Mouse (Mus musculus) kidney, adult 11 months (tissue): Measurements from ENCODE around the gene Gpd2.

Experiments used
- DNase-seq: peaks from one replicate; pipeline ENCODE4 v3.0.0; 2022

The Gpd2 gene

DNA sequence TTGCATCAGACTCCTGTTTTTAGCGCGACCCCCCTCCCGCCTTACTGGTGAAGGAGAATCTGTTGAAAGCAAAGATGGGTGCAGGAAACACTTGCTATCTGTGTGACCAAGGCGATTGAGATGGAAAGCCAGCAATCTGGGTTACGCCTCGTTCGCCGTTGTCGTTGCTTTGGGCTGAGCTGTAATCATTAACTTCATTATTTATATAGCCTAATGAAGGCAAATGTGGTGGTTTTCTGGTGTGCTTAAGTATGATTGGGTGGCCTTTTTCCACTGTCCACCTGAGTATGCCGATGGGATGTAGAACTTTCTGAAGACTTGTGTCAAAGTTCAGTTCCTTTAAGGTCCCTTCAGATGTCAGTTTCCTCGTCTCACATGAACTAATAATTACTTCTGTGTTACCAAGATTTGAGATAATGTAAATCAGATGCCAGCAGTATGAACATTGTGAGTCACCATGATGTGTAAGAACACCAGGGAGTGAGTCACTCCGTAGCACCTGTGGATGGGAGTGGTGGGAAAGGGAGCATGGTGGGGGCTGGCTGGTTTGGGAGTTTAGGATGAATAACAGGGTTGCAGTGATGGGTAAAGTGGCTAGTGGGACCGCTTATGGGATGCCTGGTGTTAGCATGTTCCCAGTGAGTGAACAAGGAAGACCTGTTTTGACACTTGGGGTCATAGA, 14.3 kb downstream of the Gpd2 start:
- DNase-seq: no peak

DNA sequence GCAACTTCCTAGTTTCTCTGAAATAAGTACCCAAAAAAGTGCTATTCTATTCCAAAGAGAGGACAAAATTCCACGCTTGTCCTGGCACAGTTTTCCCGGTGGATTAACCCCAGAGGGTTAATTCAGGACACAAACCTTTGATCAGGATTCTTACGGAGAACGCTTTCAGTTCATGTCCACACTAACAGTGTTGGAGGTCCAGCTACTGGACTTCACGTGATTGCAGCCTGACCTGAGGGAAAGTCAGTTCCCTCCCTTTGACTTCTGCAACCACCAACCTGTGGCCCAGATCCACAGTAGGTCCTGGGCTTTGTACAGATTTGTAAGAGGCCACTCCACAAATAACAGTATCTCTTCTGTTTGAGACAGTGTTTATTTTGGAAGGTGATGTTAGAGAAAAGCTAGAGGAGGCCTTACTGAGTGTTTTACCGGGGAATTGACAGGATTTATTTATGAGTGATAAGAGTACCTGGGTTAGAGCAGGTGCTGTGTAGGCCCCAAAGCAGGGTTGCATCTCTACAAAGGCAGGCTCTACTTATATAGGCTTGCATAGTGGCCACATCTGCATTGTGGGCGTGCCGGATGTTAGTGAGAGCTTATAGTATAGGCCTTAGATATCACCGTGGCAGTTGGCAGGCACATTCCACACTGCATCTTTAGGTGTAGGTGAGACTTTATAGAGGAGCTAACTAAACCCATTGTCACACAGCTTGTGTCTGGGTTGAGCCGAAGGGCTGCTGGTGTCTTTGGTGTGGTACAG, 15.3 kb downstream of the Gpd2 start:
- DNase-seq: peak; percentile 85

DNA sequence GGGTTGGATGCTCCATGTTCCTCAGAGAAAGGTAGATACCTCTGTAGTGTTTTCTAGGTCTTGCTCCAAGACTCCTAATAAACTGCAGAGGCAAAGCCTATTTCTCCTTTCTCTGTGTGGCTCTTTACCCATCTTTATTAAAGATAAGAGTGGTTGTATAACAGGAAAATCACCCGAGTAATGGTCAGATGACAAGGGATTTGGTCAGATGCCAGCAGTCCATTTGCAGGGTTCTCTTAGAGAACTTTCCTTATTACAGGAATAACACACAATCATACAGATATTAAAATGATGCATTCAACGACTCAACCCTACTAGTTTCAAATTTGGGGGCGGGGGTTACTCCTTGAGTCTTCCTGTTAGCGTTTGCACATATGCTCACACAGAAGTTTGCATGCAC, 16.8 kb downstream of the Gpd2 start:
- no peak for DNase-seq

DNA sequence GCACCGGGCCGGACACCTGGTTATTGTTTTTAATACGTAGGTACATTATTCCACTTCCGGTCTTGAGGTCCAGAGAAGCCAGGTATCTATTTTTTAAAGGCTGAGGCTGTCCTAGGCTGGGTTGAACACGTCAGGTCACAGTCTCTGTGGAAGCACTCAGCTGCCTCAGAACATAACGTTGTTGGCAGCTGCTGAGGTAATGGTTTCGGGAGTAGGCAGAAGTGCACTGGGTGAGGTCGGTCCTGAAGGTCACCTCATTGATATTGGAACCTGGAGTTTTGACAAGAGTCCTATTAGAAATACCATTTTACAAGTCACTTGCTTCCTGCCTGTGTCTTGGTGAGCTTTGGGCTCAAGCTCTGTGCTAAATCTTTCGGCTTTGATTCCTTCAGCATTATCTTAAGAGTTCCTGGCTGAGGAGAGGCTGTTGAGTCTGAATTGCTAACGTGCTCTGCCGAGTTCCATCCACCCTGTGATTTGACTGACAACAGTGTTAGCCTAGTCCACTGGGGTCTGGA, 17.8 kb downstream of the Gpd2 start:
- no peak for DNase-seq

DNA sequence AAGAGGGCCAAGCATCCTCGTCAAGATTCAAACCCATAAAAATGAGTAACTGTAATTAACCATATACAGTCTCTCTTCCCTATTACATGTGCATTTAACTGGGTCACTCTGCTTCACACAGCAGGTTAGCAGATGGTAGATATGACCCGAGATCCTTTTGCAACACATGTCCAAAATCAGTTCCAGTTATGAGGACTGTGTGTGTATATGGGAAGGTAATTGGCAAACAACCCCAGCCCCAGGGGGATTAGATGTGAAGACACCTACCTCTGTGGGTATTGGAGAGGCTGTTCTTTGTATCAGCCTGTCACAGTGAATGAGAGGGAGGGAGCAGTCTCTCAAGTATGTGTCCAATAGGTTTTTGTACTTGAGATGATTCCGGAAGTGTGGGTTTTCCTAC, 18.4 kb downstream of the Gpd2 start:
- DNase-seq: no peak

DNA sequence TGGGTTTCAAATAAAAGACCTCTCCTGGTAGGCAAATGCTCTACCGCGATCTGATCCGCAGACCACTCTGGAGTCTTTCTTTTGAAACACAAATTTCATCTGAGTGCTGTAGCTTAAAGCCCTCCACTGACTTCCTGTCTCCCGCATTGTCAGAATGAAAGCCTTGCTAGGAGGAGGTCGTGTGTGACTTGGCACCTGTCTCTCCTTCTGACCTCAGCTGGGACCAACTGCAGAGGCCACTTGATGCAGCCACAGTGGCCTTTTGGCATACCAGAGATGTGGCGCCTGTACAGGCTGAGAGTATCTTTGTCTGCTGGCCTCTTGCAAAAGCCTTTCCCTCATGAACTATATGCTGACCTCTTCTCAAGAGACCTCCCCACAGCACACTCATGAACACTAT, 19.0 kb downstream of the Gpd2 start:
- no peak for DNase-seq

DNA sequence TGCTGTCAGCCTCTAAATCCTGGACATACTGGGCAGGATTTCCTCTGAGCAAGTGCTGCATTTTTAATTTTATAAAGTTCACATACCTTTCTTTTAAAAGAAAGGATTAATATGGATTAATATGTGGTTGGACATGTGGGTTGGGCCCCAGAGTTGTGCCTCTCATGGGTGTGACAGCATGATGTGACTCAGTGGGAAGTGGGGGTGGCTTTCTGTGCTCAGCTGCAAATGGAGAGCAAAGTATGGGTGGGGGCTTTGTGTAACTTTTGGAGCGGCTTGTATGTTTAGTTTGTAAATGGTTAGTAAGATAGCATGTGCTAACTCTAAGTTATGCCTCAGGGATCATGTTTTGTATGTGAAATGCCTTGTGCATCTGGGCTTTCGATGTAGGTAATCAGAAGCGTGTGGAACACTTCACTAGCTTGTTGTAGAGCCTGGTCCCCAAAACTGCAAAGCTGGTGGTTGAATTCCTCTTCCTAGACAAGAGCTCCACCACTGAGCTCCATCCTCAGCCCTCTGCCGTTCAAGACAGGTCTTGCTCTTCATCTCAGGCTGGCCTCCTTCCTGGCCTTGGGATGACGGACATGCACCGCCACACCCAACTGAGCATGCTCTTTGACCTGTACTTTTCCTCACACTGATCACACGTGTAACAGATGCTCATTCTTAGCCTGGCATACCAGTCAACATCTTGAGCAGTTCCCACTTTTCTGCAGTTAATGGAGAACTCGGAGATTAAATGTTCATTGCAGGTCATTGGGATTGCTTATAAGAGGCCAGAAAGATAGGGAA, 24.0 kb downstream of the Gpd2 start:
- peak; percentile 62 for DNase-seq

DNA sequence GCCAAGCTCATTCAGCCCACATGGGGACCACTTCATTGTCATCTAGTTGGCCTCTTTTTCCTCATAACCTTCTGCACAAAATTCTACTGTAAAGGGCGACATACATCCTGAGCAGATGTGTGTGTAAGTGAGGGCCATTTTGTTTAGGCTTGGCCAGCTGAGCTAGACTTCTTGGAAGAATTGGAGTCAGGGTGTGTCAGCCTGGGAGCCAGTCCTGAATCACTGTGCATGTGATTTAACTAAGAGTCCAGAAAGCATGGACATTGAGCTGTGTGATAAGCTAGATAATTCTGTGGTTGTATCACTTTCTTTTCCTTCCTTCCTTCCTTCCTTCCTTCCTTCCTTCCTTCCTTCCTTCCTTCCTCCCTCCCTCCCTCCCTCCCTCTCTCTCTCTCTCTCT, 26.0 kb downstream of the Gpd2 start:
- DNase-seq: no peak

DNA sequence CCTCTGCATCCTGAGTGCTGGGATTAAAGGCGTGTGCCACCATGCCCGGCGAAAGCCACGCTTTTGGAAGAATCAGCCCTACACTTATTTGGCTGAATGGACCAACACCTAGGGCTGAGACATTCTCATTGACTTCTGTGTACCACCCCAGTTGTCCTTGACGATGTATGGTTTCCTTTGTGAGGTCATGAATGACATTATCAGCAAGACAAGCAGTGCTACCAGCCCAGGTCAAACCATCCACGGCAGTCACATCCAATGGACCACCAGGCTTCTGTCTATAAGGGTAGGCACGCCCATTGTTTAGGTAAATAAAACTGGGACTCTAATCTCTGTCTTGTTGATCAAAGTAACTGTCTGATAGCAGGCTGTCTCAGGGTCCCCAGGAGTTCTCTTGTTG, 27.5 kb downstream of the Gpd2 start:
- DNase-seq: no peak

DNA sequence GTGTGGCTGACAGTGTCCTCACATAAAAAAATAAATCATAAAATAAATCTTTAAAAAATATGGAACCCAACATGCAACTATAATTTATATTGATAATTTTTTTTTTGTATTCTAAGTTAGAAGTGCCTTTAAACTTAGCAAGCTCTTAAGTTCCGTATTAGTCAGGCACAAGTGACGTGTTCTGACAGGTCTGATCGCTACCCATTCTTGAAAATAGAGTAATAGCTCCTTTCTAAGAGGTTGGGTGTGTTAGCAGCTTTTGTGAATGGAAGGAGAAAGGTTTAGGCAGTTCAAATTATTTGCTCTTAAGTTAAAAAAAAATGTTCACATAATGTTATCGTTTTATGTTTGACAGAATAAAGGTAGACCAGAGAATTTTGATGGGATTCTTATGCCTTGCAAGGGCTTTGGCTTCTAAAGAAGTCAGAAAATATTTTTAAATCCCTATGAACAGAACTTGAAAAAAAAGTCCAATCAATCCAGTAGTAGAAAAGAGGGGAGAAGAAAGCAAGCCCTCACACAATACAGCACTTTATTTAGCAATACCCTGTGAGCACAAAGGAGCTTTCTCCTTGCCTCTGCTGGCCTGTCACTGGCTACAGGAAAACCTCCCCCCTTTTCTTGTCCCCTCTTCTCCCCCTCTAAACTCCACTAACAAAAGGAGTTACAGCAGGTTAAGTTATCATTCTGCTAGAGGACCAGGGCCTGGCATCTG, 29.4 kb downstream of the Gpd2 start:
- DNase-seq: no peak

DNA sequence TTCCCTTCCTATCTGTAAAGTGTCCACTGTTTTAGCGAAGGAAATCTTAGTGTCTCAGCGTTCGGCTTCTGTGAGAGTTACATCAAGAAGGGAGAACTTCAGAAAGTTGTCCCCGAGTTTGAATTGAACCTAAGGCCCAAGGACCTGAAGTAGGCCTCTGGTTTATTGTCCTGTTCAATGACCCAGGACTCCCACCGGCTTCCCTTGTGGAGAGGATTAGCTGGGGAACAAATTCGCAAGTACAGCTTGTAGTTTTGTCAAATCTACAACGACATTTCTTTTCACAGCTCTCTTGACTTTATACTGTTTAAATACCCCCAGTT, 29.9 kb downstream of the Gpd2 start:
- DNase-seq: no peak

DNA sequence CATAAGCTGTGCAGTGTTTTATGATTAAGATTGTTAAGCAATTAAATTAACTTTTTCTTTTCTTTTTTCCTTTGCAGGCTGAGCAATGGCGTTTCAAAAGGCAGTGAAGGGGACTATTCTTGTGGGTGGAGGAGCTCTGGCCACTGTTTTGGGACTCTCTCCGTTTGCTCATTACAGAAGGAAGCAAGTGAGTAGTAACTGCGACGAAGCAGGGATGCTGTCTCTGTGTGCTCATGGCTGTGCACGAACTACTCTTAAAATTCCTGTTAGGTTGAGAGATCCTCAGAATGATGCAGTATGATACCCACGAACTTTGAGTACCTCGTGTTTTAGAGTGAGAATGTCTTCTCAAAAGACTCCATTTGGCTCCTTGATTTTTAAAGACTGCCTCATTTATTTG, 30.5 kb downstream of the Gpd2 start:
- no peak for DNase-seq

DNA sequence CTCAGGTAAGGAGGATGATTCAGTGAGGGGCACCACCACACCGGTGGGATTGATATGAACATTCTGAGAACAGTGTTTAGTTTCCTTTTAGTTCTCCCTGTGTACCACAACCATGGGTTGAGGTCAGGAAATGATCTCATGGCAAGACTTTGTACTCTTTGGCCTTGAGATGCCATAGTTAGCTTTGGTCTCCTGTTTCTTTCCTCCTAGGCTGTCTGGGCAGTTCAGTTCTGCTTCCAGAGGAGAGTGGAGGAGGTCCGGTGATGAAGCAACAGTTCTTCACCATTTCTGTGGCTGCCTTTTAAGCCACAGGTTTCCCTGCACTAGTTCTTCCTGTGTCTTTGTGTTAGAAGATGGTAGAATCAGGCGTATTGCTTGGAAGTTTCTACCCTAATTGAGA, 31.4 kb downstream of the Gpd2 start:
- DNase-seq: no peak

DNA sequence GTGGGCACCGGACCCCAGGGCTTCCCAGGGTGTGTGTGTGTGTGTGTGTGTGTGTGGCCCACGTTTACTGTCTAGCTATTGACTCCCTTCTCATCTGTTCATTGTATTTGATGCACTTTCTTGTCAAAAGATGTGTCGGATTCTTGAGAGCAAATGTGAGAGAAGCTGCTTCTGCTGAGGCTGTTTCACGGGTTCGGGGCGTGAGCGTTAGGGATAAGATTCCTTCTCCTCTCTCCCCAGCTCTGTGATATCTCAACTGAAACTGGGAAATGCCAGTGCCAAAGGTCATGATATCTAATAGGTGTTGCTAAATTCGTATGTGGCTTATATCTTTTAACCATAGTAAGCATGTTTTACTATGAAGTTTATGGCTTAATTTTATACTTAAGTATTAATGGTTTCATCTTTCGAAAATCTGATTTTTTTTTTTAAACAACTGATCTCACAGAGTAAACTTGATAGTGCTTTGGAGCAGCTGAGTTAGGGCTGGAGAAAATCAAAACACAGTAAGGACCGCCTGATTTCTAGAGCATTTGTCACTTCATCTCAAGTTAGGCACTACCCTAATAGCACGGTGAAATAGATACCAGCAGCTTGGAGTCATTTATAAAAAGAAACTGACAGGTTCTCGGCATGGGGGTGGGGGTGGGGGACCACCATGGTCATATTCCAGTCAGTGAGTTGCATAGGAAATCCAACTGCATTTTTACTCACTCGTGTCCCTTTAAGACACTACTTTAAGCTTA, 32.4 kb downstream of the Gpd2 start:
- DNase-seq: no peak

DNA sequence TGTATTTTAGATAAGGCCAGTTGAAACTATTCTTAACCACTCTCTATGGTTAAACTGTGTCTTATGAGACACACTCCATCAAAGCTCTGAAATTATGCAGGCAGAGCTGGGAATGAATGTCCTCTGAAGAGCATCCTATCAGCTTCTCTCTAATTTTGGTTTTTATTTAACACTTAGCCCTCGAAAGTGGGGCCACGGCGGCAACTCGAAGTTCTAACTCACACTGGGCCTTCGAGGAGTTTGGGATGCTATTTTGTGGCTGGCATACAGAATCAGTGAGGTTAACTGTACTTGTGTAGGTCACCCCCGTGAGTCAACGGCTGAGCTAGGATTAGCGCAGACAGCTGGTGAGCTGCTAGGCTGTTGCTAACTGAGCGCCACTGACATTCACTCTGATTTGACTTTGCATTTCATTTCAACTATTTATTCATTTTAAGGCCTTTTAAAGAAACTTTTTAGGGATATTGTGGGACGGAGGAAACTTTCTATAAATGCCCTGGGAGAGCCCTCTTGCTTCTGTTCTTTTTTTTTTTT, 42.8 kb downstream of the Gpd2 start:
- DNase-seq: no peak

DNA sequence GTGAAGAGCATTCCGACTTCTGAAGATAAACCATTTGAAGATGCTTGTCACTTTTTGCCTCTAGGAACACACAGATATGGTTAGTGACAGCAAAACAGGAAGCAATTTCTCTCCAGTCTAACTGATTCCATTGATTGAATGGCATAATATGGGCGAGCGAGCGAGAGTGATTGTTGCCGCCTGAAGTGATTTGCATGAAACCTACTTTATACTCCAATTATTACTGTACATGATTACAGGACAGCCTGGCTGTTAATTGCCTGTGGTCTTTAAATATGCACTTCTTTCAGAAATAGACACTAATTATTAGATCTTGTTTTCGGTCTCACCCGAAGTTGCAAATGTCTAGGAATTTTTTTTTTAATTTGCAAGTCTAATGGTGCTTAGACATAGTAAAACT, 46.4 kb downstream of the Gpd2 start:
- no peak for DNase-seq

DNA sequence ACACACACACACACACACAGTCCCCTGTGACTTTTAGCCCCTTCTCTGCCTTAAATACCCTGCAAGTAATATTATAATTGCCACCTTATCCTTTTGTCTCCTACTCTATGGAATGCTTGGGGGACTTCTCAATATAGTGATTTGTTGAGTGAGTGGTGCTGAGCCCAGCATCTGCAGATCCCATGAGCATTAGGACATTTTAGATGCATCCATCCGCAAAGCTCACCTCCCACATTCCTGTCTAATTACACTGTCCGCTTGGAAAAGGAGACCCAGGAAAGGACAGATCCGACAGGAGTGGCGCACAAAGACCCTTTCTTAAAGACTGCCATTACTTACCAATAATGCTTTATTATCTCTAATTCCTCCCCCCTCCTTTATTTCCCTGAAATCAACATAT, 47.8 kb downstream of the Gpd2 start:
- DNase-seq: no peak

DNA sequence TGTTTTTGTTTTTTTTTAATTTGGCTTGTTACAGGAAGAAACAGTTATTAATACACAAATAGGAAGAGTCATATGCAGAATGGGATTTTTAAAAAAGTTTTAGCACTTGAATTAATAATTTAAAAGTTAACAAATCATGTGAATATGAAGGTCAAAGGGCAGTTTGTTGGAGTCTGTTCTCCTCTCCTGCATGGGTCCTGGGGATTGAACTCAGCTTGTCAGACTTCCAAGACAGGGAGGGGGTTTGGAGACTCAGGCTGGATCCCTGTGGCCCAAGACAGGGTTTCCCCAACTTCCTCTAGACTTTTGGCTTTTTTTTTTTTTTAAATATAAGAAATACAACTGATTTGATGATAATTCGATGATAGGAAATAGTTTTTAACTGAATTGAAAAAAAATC, 50.6 kb downstream of the Gpd2 start:
- DNase-seq: no peak

DNA sequence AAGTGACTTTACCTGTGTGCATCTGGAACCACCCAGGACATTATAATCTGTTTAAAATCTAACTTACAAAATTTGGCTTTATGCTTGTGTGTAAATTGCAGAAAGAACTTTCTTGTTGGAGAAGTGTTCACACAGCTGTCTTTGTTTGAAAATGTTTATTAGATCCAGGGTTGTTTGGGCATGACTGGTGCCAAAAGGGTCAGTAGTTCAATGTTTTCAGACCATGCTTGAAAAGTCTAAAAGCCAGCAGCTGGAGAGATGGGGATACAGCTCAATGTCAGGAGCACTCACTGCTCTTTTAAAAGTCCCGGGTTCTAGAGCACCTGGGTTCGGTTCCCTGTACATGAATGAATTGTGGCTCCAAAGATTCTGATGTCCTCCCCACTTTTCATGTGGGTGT, 56.1 kb downstream of the Gpd2 start:
- no peak for DNase-seq

DNA sequence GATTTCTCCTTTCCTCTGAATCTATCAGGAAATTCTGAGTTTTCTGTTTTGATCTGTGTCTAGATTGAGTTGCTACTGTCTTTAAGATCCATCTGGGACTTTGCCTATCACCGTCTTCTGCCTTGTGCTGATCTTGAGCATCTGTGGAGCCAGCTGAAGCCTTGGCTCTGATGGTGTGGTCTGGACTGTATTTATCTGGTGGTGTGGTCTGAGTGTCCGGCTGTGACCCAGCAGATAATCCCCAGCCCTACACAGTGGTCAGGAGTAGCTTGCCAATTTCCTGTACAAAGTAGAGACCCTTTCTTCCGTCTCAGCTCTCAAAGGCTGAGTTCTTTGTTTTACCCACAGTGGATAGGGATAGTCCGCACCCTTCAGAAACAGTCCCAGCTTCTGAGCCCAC, 58.6 kb downstream of the Gpd2 start:
- no peak for DNase-seq

DNA sequence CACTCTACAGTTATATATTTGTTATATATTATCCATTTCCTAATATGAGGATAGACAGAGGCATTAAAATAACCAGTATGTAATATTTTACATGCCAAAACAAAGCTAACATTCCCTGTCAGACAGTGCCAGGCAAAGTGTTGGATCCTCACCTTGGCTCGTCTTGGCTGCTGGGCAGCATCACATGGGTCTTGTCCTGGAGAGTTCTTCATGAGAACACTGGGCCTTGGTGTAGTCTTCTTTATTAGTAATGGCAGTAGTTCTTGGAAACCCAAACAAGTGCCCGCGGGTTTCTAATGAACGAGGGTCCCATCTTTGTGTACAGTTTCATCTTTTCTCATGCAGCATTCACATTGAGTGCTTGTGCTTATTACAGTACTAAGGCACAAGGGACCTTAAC, 59.8 kb downstream of the Gpd2 start:
- no peak for DNase-seq

DNA sequence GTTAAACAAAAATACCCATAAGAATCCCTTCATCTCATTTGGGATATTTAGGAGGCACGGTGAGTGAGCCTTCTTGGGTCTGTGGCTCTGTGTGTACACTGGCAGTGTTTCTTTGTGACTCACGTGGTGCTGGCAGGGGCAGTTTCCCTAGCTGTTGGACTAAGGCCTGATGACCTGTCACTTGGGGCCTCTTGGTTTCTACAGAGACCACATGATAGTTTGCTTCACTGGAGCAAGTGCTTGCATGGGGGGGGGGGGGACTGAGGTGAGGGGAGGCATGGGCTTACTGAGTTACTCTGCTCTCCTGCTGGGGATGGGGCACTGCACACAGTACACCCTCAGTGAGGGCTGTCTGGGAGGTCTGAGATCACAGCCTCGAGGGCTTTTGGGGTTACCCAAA, 64.1 kb downstream of the Gpd2 start:
- peak; percentile 15 for DNase-seq
